Mouse (Mus musculus) liver, embryonic 16.5 days (tissue): ENCODE data around the gene Ugt1a1. TPM values are rescaled to one million over a fixed set of nuclear protein-coding genes. Genes with fewer than 3 reads are reported as not detected.

Experiments used
- ATAC-seq: fragments of 200-750 bp; cut with Nextera tagmentation; 2 replicates; pipeline ENCODE4 v1.8.0; 2017; ENCODE audit warnings: low read depth, mild to moderate bottlenecking, moderate number of reproducible peaks, moderate library complexity
- H3K27ac ChIP-seq: fragments of 300-500 bp; sonication (generic); 2 replicates; pipeline ENCODE4 v1.5.1; 2014; ENCODE audit warnings: mild to moderate bottlenecking, low read length
- H3K27me3 ChIP-seq: fragments of 300-500 bp; sonication (generic); 2 replicates; pipeline ENCODE4 v1.6.1; 2014; ENCODE audit warnings: low read depth, low read length, mixed read lengths; ENCODE audit not compliant: control insufficient read depth, insufficient read depth
- H3K36me3 ChIP-seq: fragments of 300-500 bp; sonication (generic); 2 replicates; pipeline ENCODE4 v1.6.1; 2014; ENCODE audit warnings: mild to moderate bottlenecking; ENCODE audit not compliant: control insufficient read depth, insufficient read depth
- H3K4me1 ChIP-seq: fragments of 300-500 bp; sonication (generic); 2 replicates; pipeline ENCODE4 v1.6.1; 2014; ENCODE audit warnings: low read depth, low read length, mixed read lengths; ENCODE audit not compliant: control insufficient read depth
- H3K4me2 ChIP-seq: fragments of 300-500 bp; sonication (generic); 2 replicates; pipeline ENCODE4 v1.6.1; 2014; ENCODE audit warnings: low read depth, low read length, mixed read lengths
- H3K4me3 ChIP-seq: fragments of 300-500 bp; sonication (generic); 2 replicates; pipeline ENCODE4 v1.5.1; 2014; ENCODE audit warnings: low read depth, mild to moderate bottlenecking, low read length
- H3K9ac ChIP-seq: fragments of 300-500 bp; sonication (generic); 2 replicates; pipeline ENCODE4 v1.6.1; 2014; ENCODE audit warnings: low read depth, low read length
- H3K9me3 ChIP-seq: fragments of 300-500 bp; sonication (generic); replicated peaks from 2 replicates; pipeline ENCODE4 v1.6.1; 2016; ENCODE audit warnings: low read length; ENCODE audit not compliant: control insufficient read depth
- WGBS: fragments of 180-500 bp; shearing (Covaris S2); extraction: QIAGEN DNeasy Blood & Tissue Kit; methylation state at CpG from one replicate; pipeline ENCODE4 v1.1.7; 2014; ENCODE audit not compliant: insufficient replicate concordance; 5-methylcytosine and 5-hydroxymethylcytosine counted together
- polyA plus RNA-seq: library from polyadenylated mRNA; unstranded; fragments of >200 nt; fragmentation: Nextera tagmentation; extraction: Ambion mirVana; gene quantifications from 2 replicates; pipeline ENCODE4 v1.2.1, GENCODE M21; 2015

Ugt1a1 gene
- polyA plus RNA-seq, 1 experiment from 2014 or later = 0.21 TPM

- Histone ChIP-seq H3K9me3 (no peaks in the 10 kb centered on the region), H3K4me2 (no peak overlapping the region), H3K4me3 (no peak overlapping the region), H3K27ac (no peak overlapping the region), H3K27me3 (no peaks in the 10 kb centered on the region), H3K4me1 (peaks cover 23% of the 10 kb centered on the region), H3K9ac (no peak overlapping the region), H3K36me3 (peaks cover 5% of the 10 kb centered on the region)
- no peak for ATAC-seq
- WGBS = 56% methylated on average over 10 of the region's 10 CpGs
These were observed 45.3 kb downstream of the Ugt1a1 start for GRCm38 (mm10) chr1:88256886-88257663.

- H3K36me3 ChIP-seq = peaks cover 11% of the 10 kb centered on the region
- peaks cover 28% of the 10 kb centered on the region for H3K4me1 ChIP-seq
- ATAC-seq = no peak
- H3K4me2 ChIP-seq = no peak overlapping the region
- H3K27ac ChIP-seq = no peak overlapping the region
- no peak overlapping the region for H3K4me3 ChIP-seq
- WGBS = 62% methylated on average over 6 of the region's 6 CpGs
- H3K9me3 ChIP-seq = no peaks in the 10 kb centered on the region
- no peaks in the 10 kb centered on the region for H3K27me3 ChIP-seq
- H3K9ac ChIP-seq = no peak overlapping the region
These were observed 45.9 kb downstream of the Ugt1a1 start for GRCm38 (mm10) chr1:88257681-88258080.

- Histone ChIP-seq H3K4me3 (no peak overlapping the region), H3K4me1 (peaks cover 31% of the 10 kb centered on the region)
- ATAC-seq = no peak
These were observed 46.6 kb downstream of the Ugt1a1 start for GRCm38 (mm10) chr1:88258361-88258760.

GRCm38 (mm10) chr1:88258881-88259642, 47.3 kb downstream of the Ugt1a1 start:
- ATAC-seq = no peak

More at GRCm38 (mm10) chr1:88258361-88258760, 46.6 kb downstream of the Ugt1a1 start:
- Histone ChIP-seq H3K4me2 (no peak overlapping the region), H3K36me3 (peaks cover 18% of the 10 kb centered on the region), H3K9me3 (no peaks in the 10 kb centered on the region), H3K27me3 (no peaks in the 10 kb centered on the region), H3K9ac (no peak overlapping the region), H3K27ac (no peak overlapping the region)
- WGBS = 57% methylated on average over 6 of the region's 6 CpGs

GRCm38 (mm10) chr1:88259643-88260024, 47.9 kb downstream of the Ugt1a1 start:
- Histone ChIP-seq H3K4me2 (no peak overlapping the region), H3K27me3 (no peaks in the 10 kb centered on the region), H3K9me3 (no peaks in the 10 kb centered on the region), H3K9ac (no peak overlapping the region), H3K36me3 (peaks cover 31% of the 10 kb centered on the region), H3K27ac (peak overlapping the region; percentile 8), H3K4me3 (no peak overlapping the region), H3K4me1 (peaks cover 31% of the 10 kb centered on the region)
- peak; percentile 3; the same call in 1 of the 2 replicates for ATAC-seq
- WGBS = 64% methylated on average over 4 of the region's 4 CpGs

More at GRCm38 (mm10) chr1:88258881-88259642, 47.3 kb downstream of the Ugt1a1 start:
- Histone ChIP-seq H3K36me3 (peaks cover 25% of the 10 kb centered on the region), H3K4me1 (peaks cover 31% of the 10 kb centered on the region), H3K9me3 (no peaks in the 10 kb centered on the region), H3K9ac (no peak overlapping the region), H3K27ac (no peak overlapping the region), H3K27me3 (no peaks in the 10 kb centered on the region), H3K4me3 (no peak overlapping the region), H3K4me2 (no peak overlapping the region)
- 51% methylated on average over 8 of the region's 8 CpGs for WGBS

- peak; percentile 78 for ATAC-seq
- H3K4me3 ChIP-seq = no peak overlapping the region
- peaks cover 31% of the 10 kb centered on the region for H3K4me1 ChIP-seq
- H3K4me2 ChIP-seq = no peak overlapping the region
- H3K9ac ChIP-seq = no peak overlapping the region
- 55% methylated on average over 6 of the region's 6 CpGs for WGBS
- H3K36me3 ChIP-seq = peaks cover 36% of the 10 kb centered on the region
- H3K27ac ChIP-seq = peak overlapping the region; percentile 8
- no peaks in the 10 kb centered on the region for H3K27me3 ChIP-seq
- H3K9me3 ChIP-seq = no peaks in the 10 kb centered on the region
These were observed 48.4 kb downstream of the Ugt1a1 start for GRCm38 (mm10) chr1:88260114-88260513.

- H3K27me3 ChIP-seq = no peaks in the 10 kb centered on the region
- peaks cover 42% of the 10 kb centered on the region for H3K36me3 ChIP-seq
- no peak overlapping the region for H3K27ac ChIP-seq
- no peak overlapping the region for H3K4me3 ChIP-seq
- no peak overlapping the region for H3K9ac ChIP-seq
- peaks cover 31% of the 10 kb centered on the region for H3K4me1 ChIP-seq
- WGBS = 69% methylated on average over 10 of the region's 10 CpGs
- H3K9me3 ChIP-seq = no peaks in the 10 kb centered on the region
- peak; percentile 16 for ATAC-seq
- H3K4me2 ChIP-seq = no peak overlapping the region
These were observed 49.0 kb downstream of the Ugt1a1 start for GRCm38 (mm10) chr1:88260604-88261377.

GRCm38 (mm10) chr1:88261706-88262105, 49.9 kb downstream of the Ugt1a1 start:
- Histone ChIP-seq H3K4me1 (peaks cover 31% of the 10 kb centered on the region), H3K27ac (no peak overlapping the region), H3K36me3 (peaks cover 52% of the 10 kb centered on the region), H3K4me2 (no peak overlapping the region), H3K27me3 (no peaks in the 10 kb centered on the region), H3K4me3 (no peak overlapping the region), H3K9me3 (no peaks in the 10 kb centered on the region), H3K9ac (no peak overlapping the region)
- ATAC-seq = no peak
- WGBS = 70% methylated on average over 7 of the region's 7 CpGs
